Mouse (Mus musculus) bone marrow macrophage, adult 2 months (primary cell): Measurements from ENCODE around the gene Khnyn.

Source experiments
- CTCF ChIP-seq: IDR thresholded peaks from 2 replicates; pipeline ENCODE4 v1.5.1; 2012; ENCODE audit warnings: low read depth, mild to moderate bottlenecking, low read length, moderate library complexity
- POLR2A ChIP-seq: IDR thresholded peaks from 2 replicates; pipeline ENCODE4 v1.6.1; 2012; ENCODE audit warnings: mild to moderate bottlenecking, low read depth, low read length, borderline replicate concordance

DNA sequence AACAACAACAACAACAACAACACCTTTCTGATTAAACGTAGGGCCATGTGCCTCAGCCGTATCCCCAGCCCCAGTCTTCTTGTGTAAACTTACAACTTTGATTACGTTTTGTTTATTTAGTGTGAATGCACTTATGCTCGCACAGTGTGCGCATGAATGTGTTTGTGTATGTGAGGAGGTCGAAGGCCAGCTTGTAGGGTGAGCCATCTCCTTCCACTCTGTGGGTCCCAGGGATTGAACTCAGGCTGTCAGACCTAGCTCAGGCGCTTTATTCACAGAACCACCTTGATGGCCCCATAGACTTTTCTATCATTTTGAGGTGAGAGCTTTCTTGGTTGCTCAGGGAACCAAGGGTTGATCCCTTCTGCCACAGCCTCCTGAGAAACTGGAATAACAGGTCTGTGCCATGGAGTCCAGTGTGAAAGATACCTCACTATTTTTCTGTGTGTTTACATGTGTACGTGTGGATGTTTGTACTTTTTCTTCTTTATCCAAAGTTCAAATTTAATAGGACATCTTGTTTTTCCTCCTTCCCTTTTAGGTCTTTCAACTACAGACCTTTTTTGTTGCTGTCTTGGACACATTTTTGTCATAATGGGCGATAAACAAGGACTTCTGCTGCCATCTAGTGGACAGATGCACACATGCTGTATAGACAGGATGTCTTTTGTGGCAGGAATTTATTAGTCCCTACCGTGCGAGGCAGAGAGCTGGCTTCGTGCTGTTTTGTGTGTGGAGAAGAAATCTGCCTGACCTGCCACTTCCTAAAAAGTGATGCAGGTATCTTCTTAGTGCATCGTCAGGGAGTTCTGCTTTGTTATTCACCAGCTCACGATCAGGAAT lies 33.7 kb downstream of the Khnyn start:
- TF ChIP-seq POLR2A (no peak), CTCF (no peak)
